Mouse (Mus musculus): ENCODE measurements at regions not wholly inside any gene's neighbourhood (a gene's known extent, or its start where the extent isn't known, plus 50 kb on each side); places are given as distances from the start of the nearest gene placed in this dataset.

- TF ChIP-seq POLR2A (IDR thresholded peaks at IDR 0.05; ENCODE audit: insufficient read length, low read depth) (no peak), E2F4 (IDR thresholded peaks at IDR 0.05; ENCODE audit: insufficient read depth) (no peak), CEBPB (IDR thresholded peaks at IDR 0.05; ENCODE audit: insufficient read depth, poor library complexity, severe bottlenecking) (no peak), MYOG (IDR thresholded peaks at IDR 0.05; ENCODE audit: control insufficient read depth in 1 of 3, insufficient read depth in 1 of 3, insufficient read length in 2 of 3, low read depth in 2 of 3) (no peak), POLR2AphosphoS2 (IDR thresholded peaks at IDR 0.05; ENCODE audit: insufficient read length, low read depth) (no peak), SRF (IDR thresholded peaks at IDR 0.05; ENCODE audit: control insufficient read depth, insufficient read length, low read depth) (peak; percentile 89), REST (IDR thresholded peaks at IDR 0.05; ENCODE audit: insufficient read depth, insufficient read length) (no peak), TCF12 (IDR thresholded peaks at IDR 0.05; ENCODE audit: insufficient read depth, poor library complexity, severe bottlenecking) (no peak), USF1 (IDR thresholded peaks at IDR 0.05; ENCODE audit: low read depth) (peak; percentile 33)
These were observed 1338.7 kb upstream of the A1bg start for GRCm38 (mm10) chr15:62261520-62261919.
